Mouse (Mus musculus): ENCODE measurements around the gene Sf3a1.

The Sf3a1 gene

GRCm38 (mm10) chr11:4134986-4135935 lies 24.9 kb upstream of the Sf3a1 start, which contains the start of gene Rnf215:
Gene Rnf215, plus strand, starts transcription at chr11:4135202.
- DNase-seq (ENCODE audit: low spot score in 2 of 2) = peak; percentile 84 to 90

- DNase-seq (ENCODE audit: low spot score in 2 of 2) = no peak
These were observed 21.2 kb upstream of the Sf3a1 start for GRCm38 (mm10) chr11:4138964-4139363.

- DNase-seq (ENCODE audit: low spot score in 2 of 2) = no peak
These were observed 18.6 kb upstream of the Sf3a1 start for GRCm38 (mm10) chr11:4141505-4141904.

- no peak for DNase-seq (ENCODE audit: low spot score in 2 of 2)
These were observed 17.8 kb upstream of the Sf3a1 start for GRCm38 (mm10) chr11:4142352-4142751.

- DNase-seq (ENCODE audit: low spot score in 2 of 2) = peak in 1 of 2 experiments; percentile 68
These were observed 16.7 kb upstream of the Sf3a1 start for GRCm38 (mm10) chr11:4143281-4144062.

GRCm38 (mm10) chr11:4146381-4146780 lies 13.8 kb upstream of the Sf3a1 start:
- no peak for DNase-seq (ENCODE audit: low spot score in 2 of 2)

- DNase-seq (ENCODE audit: low spot score in 2 of 2) = no peak
These were observed 13.1 kb upstream of the Sf3a1 start for GRCm38 (mm10) chr11:4147098-4147497.

- no peak for DNase-seq (ENCODE audit: low spot score in 2 of 2)
These were observed 12.0 kb upstream of the Sf3a1 start for GRCm38 (mm10) chr11:4148120-4148519.

- DNase-seq (ENCODE audit: low spot score in 2 of 2) = no peak
These were observed 11.5 kb upstream of the Sf3a1 start for GRCm38 (mm10) chr11:4148536-4149156.

- no peak for DNase-seq (ENCODE audit: low spot score in 2 of 2)
These were observed 10.3 kb upstream of the Sf3a1 start for GRCm38 (mm10) chr11:4149886-4150285.

GRCm38 (mm10) chr11:4153694-4154093 lies 6.5 kb upstream of the Sf3a1 start:
- DNase-seq (ENCODE audit: low spot score in 2 of 2) = no peak

- DNase-seq (ENCODE audit: low spot score in 2 of 2) = no peak
These were observed 4.5 kb upstream of the Sf3a1 start for GRCm38 (mm10) chr11:4155641-4156040.

- DNase-seq (ENCODE audit: low spot score in 2 of 2) = no peak
These were observed 1.5 kb upstream of the Sf3a1 start for GRCm38 (mm10) chr11:4158676-4159075.

- DNase-seq (ENCODE audit: low spot score in 2 of 2) = no peak
These were observed 769 bp downstream of the Sf3a1 start for GRCm38 (mm10) chr11:4160758-4161480.

- DNase-seq (ENCODE audit: low spot score in 2 of 2) = no peak
These were observed 4.6 kb downstream of the Sf3a1 start for GRCm38 (mm10) chr11:4164701-4165100.

GRCm38 (mm10) chr11:4166467-4167090 lies 6.4 kb downstream of the Sf3a1 start:
- DNase-seq (ENCODE audit: low spot score in 2 of 2) = no peak

- DNase-seq (ENCODE audit: low spot score in 2 of 2) = peak in 1 of 2 experiments; percentile 23
These were observed 14.4 kb downstream of the Sf3a1 start for GRCm38 (mm10) chr11:4174586-4174985.

- no peak for DNase-seq (ENCODE audit: low spot score in 2 of 2)
These were observed 17.6 kb downstream of the Sf3a1 start for GRCm38 (mm10) chr11:4177716-4178115.

- DNase-seq (ENCODE audit: low spot score in 2 of 2) = no peak
These were observed 21.9 kb downstream of the Sf3a1 start for GRCm38 (mm10) chr11:4182061-4182460.

GRCm38 (mm10) chr11:4183511-4183910 lies 23.4 kb downstream of the Sf3a1 start:
- DNase-seq (ENCODE audit: low spot score in 2 of 2) = no peak
